Mouse (Mus musculus) CH12.LX (cell line): ENCODE results near the gene Abcc3. TPM values are rescaled to one million over a fixed set of nuclear protein-coding genes. Genes with fewer than 3 reads are reported as not detected.

Experiments used
- DNase-seq: peaks from one replicate; pipeline ENCODE4 v3.0.0-alpha.2; 2013; ENCODE audit errors: extremely low read depth
- H3K27ac ChIP-seq: 2 replicates; pipeline ENCODE4 v1.5.1; 2012; ENCODE audit warnings: low read depth, mild to moderate bottlenecking, control low read depth, moderate library complexity; ENCODE audit not compliant: insufficient read depth
- H3K27me3 ChIP-seq: replicated peaks from 2 replicates; pipeline ENCODE3; 2012; ENCODE audit warnings: inconsistent platforms
- H3K36me3 ChIP-seq, 2 experiments: replicated peaks in 1 of 2; 2 replicates each; pipeline versions ENCODE3 to v1.6.1; 2012; ENCODE audit warnings: inconsistent platforms in 1 of 2, low read length in 1 of 2, mild to moderate bottlenecking in 1 of 2, mixed read lengths in 1 of 2, moderate library complexity in 1 of 2; ENCODE audit not compliant: control insufficient read depth in 1 of 2, insufficient read depth in 1 of 2
- H3K4me1 ChIP-seq, 2 experiments: 2 replicates each; pipeline ENCODE4 v1.6.1; 2012; ENCODE audit warnings: inconsistent platforms in 1 of 2, moderate library complexity in 1 of 2; ENCODE audit not compliant: insufficient read depth in 2 of 2, control insufficient read depth in 1 of 2
- H3K4me2 ChIP-seq: 2 replicates; pipeline ENCODE4 v1.6.1; 2012; ENCODE audit warnings: low read depth, mild to moderate bottlenecking, control low read depth; ENCODE audit not compliant: poor library complexity, insufficient read depth, severe bottlenecking
- H3K4me3 ChIP-seq, 3 experiments: fragments of 150-350 bp in 1 of 3; sonication (generic) in 1 of 3; replicated peaks in 1 of 3; 2 replicates each; pipeline versions ENCODE3 to v1.5.1; 2011 to 2012; ENCODE audit warnings: low read depth in 2 of 3, low read length in 2 of 3, mild to moderate bottlenecking in 2 of 3, moderate library complexity in 2 of 3, control low read depth in 1 of 3, improper control_type of control experiment in 1 of 3, inconsistent platforms in 1 of 3, mixed read lengths in 1 of 3; ENCODE audit not compliant: poor library complexity in 1 of 3
- H3K79me2 ChIP-seq: replicated peaks from 2 replicates; pipeline ENCODE4 v1.6.1; 2012; ENCODE audit warnings: mild to moderate bottlenecking, moderate library complexity; ENCODE audit not compliant: control insufficient read depth, poor library complexity, insufficient read depth, severe bottlenecking; ENCODE audit errors: extremely low read depth
- H3K9ac ChIP-seq: 2 replicates; pipeline ENCODE4 v1.6.1; 2012; ENCODE audit warnings: low read depth, mild to moderate bottlenecking, control low read depth, moderate library complexity; ENCODE audit not compliant: insufficient read depth
- H3K9me3 ChIP-seq: replicated peaks from 2 replicates; pipeline ENCODE3; 2012; ENCODE audit warnings: low read length, inconsistent platforms, mixed read lengths
- BHLHE40 ChIP-seq: IDR thresholded peaks from 2 replicates; pipeline ENCODE4 v1.6.1; 2011; ENCODE audit warnings: mild to moderate bottlenecking, low read depth, low read length, improper control_type of control experiment
- CHD1 ChIP-seq: IDR thresholded peaks from 2 replicates; pipeline ENCODE4 v1.6.1; 2012; ENCODE audit warnings: low read depth, low read length, improper control_type of control experiment, inconsistent platforms
- CTCF ChIP-seq, 2 experiments: IDR thresholded peaks in 1 of 2; conservative IDR thresholded peaks in 1 of 2; 2 replicates each; pipeline ENCODE4 v1.5.1; 2011 to 2012; ENCODE audit warnings: low read depth in 2 of 2, low read length in 2 of 2, improper control_type of control experiment in 1 of 2, inconsistent platforms in 1 of 2, mild to moderate bottlenecking in 1 of 2, moderate library complexity in 1 of 2
- ELF1 ChIP-seq: IDR thresholded peaks from 2 replicates; pipeline ENCODE4 v1.6.1; 2014; ENCODE audit warnings: low read depth, mild to moderate bottlenecking, inconsistent platforms, low read length, improper control_type of control experiment
- IRF4 ChIP-seq: IDR thresholded peaks from 2 replicates; pipeline ENCODE4 v1.6.1; 2014; ENCODE audit warnings: low read depth, mild to moderate bottlenecking, inconsistent platforms, low read length, improper control_type of control experiment
- JUN ChIP-seq: IDR thresholded peaks from 2 replicates; pipeline ENCODE4 v1.6.1; 2011; ENCODE audit warnings: low read depth, mild to moderate bottlenecking, low read length, improper control_type of control experiment, moderate library complexity; ENCODE audit not compliant: insufficient read depth
- MAX ChIP-seq: IDR thresholded peaks from 2 replicates; pipeline ENCODE4 v1.6.1; 2011; ENCODE audit warnings: low read length, improper control_type of control experiment
- MEF2A ChIP-seq: IDR thresholded peaks from 2 replicates; pipeline ENCODE4 v1.6.1; 2014; ENCODE audit warnings: low read depth, mild to moderate bottlenecking, inconsistent platforms, low read length, improper control_type of control experiment, borderline replicate concordance
- MXI1 ChIP-seq: IDR thresholded peaks from 2 replicates; pipeline ENCODE4 v1.6.1; 2011; ENCODE audit warnings: mild to moderate bottlenecking, low read depth, low read length, improper control_type of control experiment
- NELFE ChIP-seq: IDR thresholded peaks from 2 replicates; pipeline ENCODE4 v1.6.1; 2011; ENCODE audit warnings: low read depth, low read length, improper control_type of control experiment
- POLR2A ChIP-seq: IDR thresholded peaks from 2 replicates; pipeline ENCODE4 v1.6.1; 2011; ENCODE audit warnings: low read depth, mild to moderate bottlenecking, improper control_type of control experiment, low read length
- RAD21 ChIP-seq: IDR thresholded peaks from 2 replicates; pipeline ENCODE4 v1.6.1; 2011; ENCODE audit warnings: low read depth, mild to moderate bottlenecking, low read length, improper control_type of control experiment, moderate library complexity
- USF1 ChIP-seq: IDR thresholded peaks from 2 replicates; pipeline ENCODE4 v1.6.1; 2014; ENCODE audit warnings: low read depth, mild to moderate bottlenecking, inconsistent platforms, low read length, improper control_type of control experiment
- USF2 ChIP-seq: conservative IDR thresholded peaks from 2 replicates; pipeline ENCODE4 v1.6.1; 2011; ENCODE audit warnings: low read depth, low read length, improper control_type of control experiment
- ZC3H11A ChIP-seq: IDR thresholded peaks from 2 replicates; pipeline ENCODE4 v1.6.1; 2012; ENCODE audit warnings: low read depth, mild to moderate bottlenecking, inconsistent platforms, low read length, improper control_type of control experiment
- ZKSCAN1 ChIP-seq: IDR thresholded peaks from 2 replicates; pipeline ENCODE4 v1.6.1; 2012; ENCODE audit warnings: low read depth, inconsistent platforms, low read length, improper control_type of control experiment, borderline replicate concordance
- ZMIZ1 ChIP-seq: IDR thresholded peaks from 2 replicates; pipeline ENCODE4 v1.6.1; 2012; ENCODE audit warnings: low read depth, mild to moderate bottlenecking, inconsistent platforms, low read length, improper control_type of control experiment
- dilution Hi-C: fragments of 300-500 bp; cut with MboI; formaldehyde crosslinking; loops from 2 replicates; pipeline ENCODE4 v1.14.3; 2020; ENCODE audit warnings: low sequenced_read_pairs; ENCODE audit not compliant: extremely low pct_unique_long_range_greater_than_20kb, extremely low pct_ligation_motif_present
- in situ Hi-C: fragments of 300-500 bp; cut with MboI; formaldehyde crosslinking; loops from 3 replicates; pipeline ENCODE4 v1.14.3; 2019; ENCODE audit warnings: low sequenced_read_pairs, low pct_ligation_motif_present, low pct_unique_long_range_greater_than_20kb, mixed read lengths
- polyA plus RNA-seq: library from polyadenylated mRNA; unstranded; fragments of >175 nt; gene quantifications from 2 replicates; pipeline ENCODE4 v1.2.1, GENCODE M21; 2012; ENCODE audit warnings: low read depth; ENCODE audit not compliant: insufficient read length
- total RNA-seq, 2 experiments: library from RNA; depleted of rRNA; stranded (reverse); fragments of 300-350 nt in 1 of 2; fragments of >200 nt in 1 of 2; gene quantifications; 2 replicates each; pipeline ENCODE4 v1.2.3; 2012 to 2014

Gene Abcc3
- total and polyA plus RNA-seq, 3 experiments: 0.21 to 0.66 (median 0.40) TPM

- DNase-seq: no peak
- in situ Hi-C loops (no loop called here), dilution Hi-C loops (no loop called here)
- peaks cover 2 to 63% of the 10 kb centered on the region in 2 experiments for H3K36me3 ChIP-seq
- TF ChIP-seq NELFE: no peak
- no peak for TF ChIP-seq MAX
- no peak for TF ChIP-seq BHLHE40
- no peak for TF ChIP-seq USF2
- TF ChIP-seq USF1: no peak
- no peak for TF ChIP-seq RAD21
- TF ChIP-seq POLR2A: no peak
- TF ChIP-seq CHD1: no peak
- no peak for TF ChIP-seq MEF2A
- TF ChIP-seq MXI1: no peak
- no peak for TF ChIP-seq ZC3H11A
- no peak for TF ChIP-seq ZKSCAN1
- no peak for TF ChIP-seq ELF1
- TF ChIP-seq CTCF (conservative IDR thresholded peaks at IDR 0.05 in 1 of 2, IDR thresholded peaks at IDR 0.05 in 1 of 2; ENCODE audit: low read depth in 2 of 2, low read length in 2 of 2): no peak
- TF ChIP-seq ZMIZ1: no peak
- H3K27ac ChIP-seq: no peak overlapping the region
- H3K27me3 ChIP-seq: no peaks in the 10 kb centered on the region
- H3K4me2 ChIP-seq: peak overlapping the region; percentile 96
- no peaks in the 10 kb centered on the region for H3K9me3 ChIP-seq
- no peak overlapping the region for H3K4me3 ChIP-seq
- H3K4me1 ChIP-seq: peaks cover 13 to 80% of the 10 kb centered on the region in 2 experiments; a peak in 3 of 4 replicates
- peaks cover 97% of the 10 kb centered on the region for H3K79me2 ChIP-seq
- peak overlapping the region; percentile 32; the same call in 1 of the 2 replicates for H3K9ac ChIP-seq
Measured at GRCm38 (mm10) chr11:94317014-94317413, 75.8 kb downstream of the Abcc3 start.

- H3K4me2 ChIP-seq: peak overlapping the region; percentile 96
- no peak overlapping the region for H3K4me3 ChIP-seq
- no peaks in the 10 kb centered on the region for H3K9me3 ChIP-seq
- H3K36me3 ChIP-seq: peaks cover 2 to 66% of the 10 kb centered on the region in 2 experiments
- peak; percentile 59; the same call in 1 of the 2 replicates for TF ChIP-seq CHD1
- TF ChIP-seq BHLHE40: no peak
- no peak for TF ChIP-seq JUN
- TF ChIP-seq IRF4: no peak
- peaks cover 100% of the 10 kb centered on the region for H3K79me2 ChIP-seq
- DNase-seq: no peak
- in situ Hi-C loops (no loop called here), dilution Hi-C loops (no loop called here)
- H3K27ac ChIP-seq: no peak overlapping the region
- peak overlapping the region; percentile 50; the same call in 1 of the 2 replicates for H3K9ac ChIP-seq
- H3K4me1 ChIP-seq: peaks cover 13 to 85% of the 10 kb centered on the region in 2 experiments; a peak in 3 of 4 replicates
- no peaks in the 10 kb centered on the region for H3K27me3 ChIP-seq
Measured at GRCm38 (mm10) chr11:94316528-94316927, 76.3 kb downstream of the Abcc3 start.
